Mouse (Mus musculus): ENCODE measurements around the gene Heca.
"Not testable (repeated sequence)": the region's sequence is repeated elsewhere in the genome, so short reads cannot be mapped to it uniquely, and the experiment has no call there.

The Heca gene

GRCm38 (mm10) chr10:17947960-17948730, at the start of gene Heca:
Gene Heca (minus strand): TSS chr10:17948067.
- peak; percentile 90 for DNase-seq (ENCODE audit: low read depth, low spot score)

- no peak for DNase-seq (ENCODE audit: low read depth, low spot score)
These were observed 42.7 kb upstream of the Heca start for GRCm38 (mm10) chr10:17990576-17990975.

GRCm38 (mm10) chr10:17989136-17989535, 41.3 kb upstream of the Heca start:
- DNase-seq (ENCODE audit: low read depth, low spot score): no peak

- no peak for DNase-seq (ENCODE audit: low read depth, low spot score)
These were observed 40.1 kb upstream of the Heca start for GRCm38 (mm10) chr10:17987823-17988423.

GRCm38 (mm10) chr10:17983313-17983712, 35.4 kb upstream of the Heca start:
- DNase-seq (ENCODE audit: low read depth, low spot score): no peak

GRCm38 (mm10) chr10:17966090-17966489, 18.2 kb upstream of the Heca start:
- DNase-seq (ENCODE audit: low read depth, low spot score): no peak

- no peak for DNase-seq (ENCODE audit: low read depth, low spot score)
These were observed 2.9 kb upstream of the Heca start for GRCm38 (mm10) chr10:17950761-17951160.

GRCm38 (mm10) chr10:17947175-17947906, 526 bp downstream of the Heca start:
- peak; percentile 23 for DNase-seq (ENCODE audit: low read depth, low spot score)

GRCm38 (mm10) chr10:17946799-17947174, 1.1 kb downstream of the Heca start:
- DNase-seq (ENCODE audit: low read depth, low spot score): not testable (repeated sequence)

GRCm38 (mm10) chr10:17946046-17946445, 1.8 kb downstream of the Heca start:
- no peak for DNase-seq (ENCODE audit: low read depth, low spot score)

- no peak for DNase-seq (ENCODE audit: low read depth, low spot score)
These were observed 14.2 kb downstream of the Heca start for GRCm38 (mm10) chr10:17933622-17934021.

GRCm38 (mm10) chr10:17932131-17932530, 15.7 kb downstream of the Heca start:
- DNase-seq (ENCODE audit: low read depth, low spot score): no peak

GRCm38 (mm10) chr10:17931157-17931556, 16.7 kb downstream of the Heca start:
- DNase-seq (ENCODE audit: low read depth, low spot score): no peak

- no peak for DNase-seq (ENCODE audit: low read depth, low spot score)
These were observed 17.3 kb downstream of the Heca start for GRCm38 (mm10) chr10:17930445-17931083.

GRCm38 (mm10) chr10:17925200-17925599, 22.7 kb downstream of the Heca start:
- no peak for DNase-seq (ENCODE audit: low read depth, low spot score)

GRCm38 (mm10) chr10:17924166-17924565, 23.7 kb downstream of the Heca start:
- DNase-seq (ENCODE audit: low read depth, low spot score): no peak

- no peak for DNase-seq (ENCODE audit: low read depth, low spot score)
These were observed 26.5 kb downstream of the Heca start for GRCm38 (mm10) chr10:17921381-17921780.

- no peak for DNase-seq (ENCODE audit: low read depth, low spot score)
These were observed 27.9 kb downstream of the Heca start for GRCm38 (mm10) chr10:17919971-17920370.

- DNase-seq (ENCODE audit: low read depth, low spot score): no peak
These were observed 28.8 kb downstream of the Heca start for GRCm38 (mm10) chr10:17919032-17919431.

GRCm38 (mm10) chr10:17908731-17909130, 39.1 kb downstream of the Heca start:
- DNase-seq (ENCODE audit: low read depth, low spot score): no peak

GRCm38 (mm10) chr10:17906405-17906804, 41.5 kb downstream of the Heca start:
- not testable (repeated sequence) for DNase-seq (ENCODE audit: low read depth, low spot score)

- no peak for DNase-seq (ENCODE audit: low read depth, low spot score)
These were observed 44.4 kb downstream of the Heca start for GRCm38 (mm10) chr10:17903449-17903848.
